Mouse (Mus musculus) heart, postnatal 36 days (tissue): Measurements from ENCODE around the gene Serpine1. TPM values are rescaled to one million over a fixed set of nuclear protein-coding genes. Genes with fewer than 3 reads are reported as not detected.
A peak's percentile ranks its signal among the peaks of the same experiment; 100 is the strongest.
"Not testable (repeated sequence)": the region's sequence is repeated elsewhere in the genome, so short reads cannot be mapped to it uniquely, and the experiment has no call there.

Experiments used
- DNase-seq, 2 experiments: peaks; one replicate each; pipeline ENCODE4 v3.0.0; 2021 to 2022
- intact Hi-C: fragments of 180-260 bp; cut with DNase I; formaldehyde crosslinking; loops from one replicate; pipeline ENCODE4 v1.15.1; 2025
- total RNA-seq, 2 experiments: library from RNA; stranded (reverse); gene quantifications; 2 replicates each; pipeline ENCODE4 v1.2.3; 2021

Serpine1 gene
- total RNA-seq: 10 to 100 TPM; 28.1 to 42.8 TPM

DNA sequence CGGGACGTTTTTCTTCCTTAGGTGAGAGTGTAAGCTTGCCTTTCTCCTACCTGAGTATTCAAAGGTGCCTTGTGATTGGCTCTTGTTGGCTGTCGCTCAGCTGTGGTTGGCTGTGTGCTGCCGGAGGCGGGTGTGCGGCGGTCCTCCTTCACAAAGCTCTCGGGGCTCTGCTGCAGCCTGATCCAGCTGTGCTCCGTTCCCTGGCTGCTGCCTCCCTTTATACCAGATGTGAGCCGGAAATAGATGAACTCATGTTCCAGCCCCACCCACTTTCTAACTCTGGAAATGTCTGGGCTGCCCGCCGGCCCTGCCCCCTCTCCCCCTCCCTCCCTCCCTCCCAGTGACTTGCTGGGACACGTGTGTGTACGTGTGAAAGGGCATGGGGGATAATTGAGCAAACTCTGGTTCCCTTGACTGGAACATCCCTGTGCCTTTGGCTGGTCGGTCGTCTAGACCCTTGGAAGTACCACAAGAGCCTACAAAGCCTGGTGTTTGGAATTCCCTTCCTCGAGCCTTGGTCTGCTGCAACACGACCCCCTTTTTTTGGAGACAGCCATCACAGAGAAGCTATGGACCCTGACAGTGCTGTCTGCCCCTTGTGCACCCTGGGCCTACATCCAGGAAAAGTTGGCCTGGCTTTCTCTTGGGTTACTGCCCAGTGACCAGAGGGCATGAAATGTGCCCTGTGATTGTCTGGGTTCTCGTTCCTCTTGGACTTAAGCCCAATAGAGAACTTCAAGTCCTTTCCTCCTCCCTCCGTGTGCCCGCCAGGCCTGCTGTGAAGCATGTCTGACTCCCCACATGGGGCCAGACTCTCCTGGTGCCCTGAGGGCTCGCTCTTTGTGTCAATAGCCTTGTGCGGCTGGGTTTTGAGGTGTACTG, at the start of gene Serpine1:
TSS of gene Serpine1 (minus strand) at position 190 of the 882 bp plus-strand sequence.
- DNase-seq: peak; percentile 85 to 91
- intact Hi-C loops: no loop called here

- intact Hi-C loops: no loop called here
- no peak for DNase-seq
These were observed 49.2 kb upstream of the Serpine1 start for GRCm38 (mm10) chr5:137121280-137121679.

DNA sequence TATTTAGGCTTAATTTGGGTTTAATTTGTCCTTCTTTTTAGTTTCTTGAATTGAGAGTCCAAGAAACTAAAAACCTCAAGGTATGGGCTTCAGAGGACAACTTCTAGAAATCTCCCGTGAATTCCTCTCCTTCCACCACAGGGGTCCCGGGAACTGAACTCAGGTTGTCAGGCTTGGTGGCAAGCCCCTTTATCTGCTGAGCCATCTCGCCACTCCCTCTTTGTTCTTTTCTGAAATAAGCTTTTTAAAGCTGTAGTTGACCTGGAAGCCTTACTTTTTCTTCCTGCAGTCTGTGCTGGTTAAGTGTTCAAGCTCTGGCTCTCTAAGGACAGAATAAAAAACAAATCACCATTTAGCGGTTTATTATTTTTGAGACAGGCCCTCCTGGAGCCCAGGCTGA, 46.8 kb upstream of the Serpine1 start:
- DNase-seq: no peak
- intact Hi-C loops: no loop called here

DNA sequence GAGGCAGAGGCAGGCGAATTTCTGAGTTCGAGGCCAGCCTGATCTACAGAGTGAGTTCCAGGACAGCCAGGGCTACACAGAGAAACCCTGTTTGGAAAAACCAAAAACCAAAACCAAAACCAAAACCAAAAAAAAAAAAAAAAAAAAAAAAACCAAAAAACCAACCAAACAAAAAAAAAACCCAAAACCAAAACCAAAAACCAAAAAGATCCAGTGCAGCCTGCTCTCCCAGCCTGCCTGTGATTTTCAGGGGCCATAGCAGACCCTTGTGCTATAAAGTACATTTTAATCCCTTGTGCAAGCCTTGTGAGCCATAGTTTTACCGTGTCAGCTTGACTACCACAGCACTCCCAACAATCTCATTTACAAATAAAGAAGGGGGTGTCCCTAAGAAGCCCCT, 45.9 kb upstream of the Serpine1 start:
- DNase-seq, intact Hi-C loops: not testable (repeated sequence)

DNA sequence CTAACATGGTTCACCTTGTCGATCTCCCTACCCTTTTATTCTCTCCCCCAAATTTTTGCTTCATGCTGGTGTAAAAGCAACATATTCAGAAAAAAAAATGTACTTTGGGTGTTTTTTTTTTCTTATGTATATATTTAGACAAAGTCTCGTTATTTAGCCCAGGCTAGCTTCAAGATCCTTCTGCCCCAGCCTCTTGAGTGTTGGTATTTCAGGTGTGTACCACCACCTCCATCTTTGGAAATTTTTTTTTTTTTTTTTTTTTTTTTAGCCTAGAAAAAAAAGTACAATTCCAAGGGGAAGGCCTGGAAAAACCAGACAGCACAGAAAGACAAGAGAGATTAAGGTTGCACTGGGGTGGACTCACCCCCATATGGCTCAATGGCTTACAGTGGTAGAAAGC, 44.9 kb upstream of the Serpine1 start:
- DNase-seq: no peak
- intact Hi-C loops: no loop called here

GRCm38 (mm10) chr5:137115866-137116847, 44.1 kb upstream of the Serpine1 start, which contains the start of gene Trim56:
Gene Trim56 (minus strand): TSS chr5:137116209.
- intact Hi-C loops: no loop called here
- DNase-seq: peak; percentile 80 to 87

DNA sequence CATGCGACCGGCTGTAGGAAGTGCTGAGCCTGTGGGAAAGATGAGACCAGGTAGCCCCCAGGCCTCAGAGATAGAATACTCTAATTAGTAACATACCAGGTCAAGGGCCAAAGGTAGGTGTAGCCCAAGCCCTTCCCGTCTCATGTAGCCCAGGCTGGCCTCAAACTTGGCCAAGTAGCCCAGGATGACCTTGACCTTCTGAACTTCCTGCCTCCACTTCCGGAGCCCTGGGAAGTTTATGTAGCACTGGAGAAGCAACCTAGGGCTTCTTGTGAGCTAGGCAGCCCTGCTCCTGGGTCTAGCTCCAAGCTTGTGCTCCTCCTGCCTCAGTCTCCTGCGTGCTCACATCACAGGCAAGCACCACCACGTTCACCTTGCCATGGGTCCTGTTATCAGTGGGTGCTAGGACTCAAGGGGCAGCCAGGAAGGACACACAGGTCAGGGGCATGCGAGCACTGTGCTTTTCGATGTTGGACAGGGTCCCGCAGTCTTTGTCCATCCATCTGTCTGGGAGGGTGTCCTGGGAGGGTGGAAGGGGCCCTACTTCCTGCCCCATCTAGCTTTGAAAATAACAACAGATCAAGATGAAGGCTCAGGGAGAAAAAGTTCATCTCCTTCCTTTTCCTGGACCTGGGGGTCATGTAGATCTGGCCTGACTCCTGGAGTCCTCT, 43.0 kb upstream of the Serpine1 start:
- DNase-seq: no peak
- intact Hi-C loops: no loop called here

- intact Hi-C loops: no loop called here
- no peak for DNase-seq
These were observed 39.7 kb upstream of the Serpine1 start for GRCm38 (mm10) chr5:137111542-137112408.

DNA sequence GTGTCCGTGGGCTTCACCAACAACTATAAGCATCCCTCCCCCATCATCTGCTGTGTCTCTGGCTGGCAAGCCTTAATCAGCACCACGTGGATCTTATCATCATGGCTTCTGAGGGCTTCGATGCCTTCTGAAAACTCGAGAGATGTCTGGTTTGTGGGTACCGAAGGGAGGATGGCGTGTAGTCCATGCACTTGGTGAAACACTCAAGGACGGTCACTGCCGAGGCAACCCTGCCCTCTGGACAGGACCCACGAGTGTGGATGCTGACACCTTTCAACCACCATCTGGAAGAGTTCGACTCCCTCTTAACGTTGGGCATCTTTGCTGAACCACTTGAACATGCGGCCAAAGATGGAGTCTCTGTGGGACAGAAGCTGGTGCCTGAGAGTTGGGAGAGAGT, 38.8 kb upstream of the Serpine1 start:
- no peak for DNase-seq
- intact Hi-C loops: no loop called here

DNA sequence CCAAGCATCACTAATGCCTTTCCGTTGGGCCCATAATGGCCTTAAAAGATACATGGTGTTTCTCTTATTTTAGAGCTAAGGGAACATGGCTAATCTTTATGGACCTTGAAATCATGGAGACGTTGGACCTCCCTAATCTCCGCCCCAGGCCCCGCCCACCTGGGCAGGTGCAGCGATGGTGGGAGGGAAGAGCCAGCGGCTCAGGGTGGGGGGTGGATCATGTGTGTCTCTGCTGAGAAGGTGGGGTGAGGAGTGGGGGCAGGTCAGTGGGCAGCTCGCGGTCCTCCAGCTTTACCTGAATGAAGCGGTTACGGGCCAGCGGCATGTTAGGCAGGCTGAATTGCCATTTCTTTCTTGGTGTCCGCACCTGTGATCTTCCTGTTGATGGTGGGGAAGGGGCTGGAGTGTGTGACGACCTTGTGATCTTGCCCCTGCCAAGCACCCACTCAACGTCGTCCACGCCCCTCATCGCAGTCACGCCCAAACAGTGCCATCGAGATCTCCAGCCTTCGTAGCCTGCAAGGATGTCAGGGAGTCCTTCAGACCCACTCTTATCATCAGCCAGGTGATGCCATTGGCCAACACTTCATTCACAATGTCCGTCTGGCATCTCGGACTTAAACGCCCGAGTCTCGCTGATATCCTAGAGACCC, 38.0 kb upstream of the Serpine1 start:
- DNase-seq: no peak
- intact Hi-C loops: loop anchor here (5.0 kb wide), 1 partner anchor 178 kb away; no protein-coding TSS in a partner anchor

DNA sequence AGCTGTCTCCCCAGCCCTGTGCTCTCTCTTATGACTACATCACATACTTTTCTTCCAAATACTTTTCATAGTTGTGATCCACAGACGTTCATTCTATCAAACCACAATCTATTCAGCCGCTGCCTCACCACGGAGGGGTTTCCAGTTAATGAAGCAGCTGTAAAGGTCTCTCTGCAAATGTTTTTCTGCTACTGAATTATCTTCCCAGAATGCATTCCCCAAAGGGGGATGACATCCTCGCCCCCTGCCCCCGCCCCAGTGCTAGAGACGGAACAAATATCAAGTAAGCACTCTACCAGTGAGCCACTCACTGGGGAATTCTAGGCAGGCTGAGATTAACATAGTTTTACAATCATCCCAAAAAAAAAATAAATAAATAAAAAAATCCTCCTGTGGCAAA, 36.0 kb upstream of the Serpine1 start:
- intact Hi-C loops: loop anchor here (5.0 kb wide), 1 partner anchor 176 kb away; no protein-coding TSS in a partner anchor
- DNase-seq: no peak

- intact Hi-C loops: loop anchor here (1.0 to 5.0 kb wide), 4 partner anchors 37 to 175 kb away; no protein-coding TSS in a partner anchor
These were observed 35.6 kb upstream of the Serpine1 start for GRCm38 (mm10) chr5:137107670-137108069.

DNA sequence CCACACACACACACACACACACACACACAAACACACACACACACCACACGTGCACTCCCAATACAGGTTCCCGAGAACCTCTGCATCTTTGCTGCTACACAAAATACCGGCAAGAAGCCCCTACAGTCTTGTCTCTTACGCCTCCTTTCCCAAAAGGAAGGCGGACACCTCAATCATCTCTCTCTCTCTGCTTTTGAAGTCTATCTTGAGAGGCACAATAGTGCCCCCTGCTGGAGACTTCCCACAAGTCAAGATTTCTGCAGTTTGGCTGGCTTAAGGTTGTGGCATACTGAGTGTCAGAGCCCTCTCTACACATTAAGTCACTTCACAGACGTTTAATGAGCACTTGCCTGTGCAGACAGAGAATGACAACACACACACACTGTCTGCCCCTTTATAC, 35.0 kb upstream of the Serpine1 start:
- peak; percentile 87 to 89 for DNase-seq
- intact Hi-C loops: loop anchor here (1.0 to 5.0 kb wide), 4 partner anchors 36 to 175 kb away; no protein-coding TSS in a partner anchor

More at GRCm38 (mm10) chr5:137107670-137108069, 35.6 kb upstream of the Serpine1 start:
- DNase-seq: no peak

GRCm38 (mm10) chr5:137106434-137106833, 34.4 kb upstream of the Serpine1 start:
- DNase-seq: peak; percentile 56 to 63
- intact Hi-C loops: loop anchor here (2.0 to 5.0 kb wide), 2 partner anchors 36 to 174 kb away; no protein-coding TSS in a partner anchor

GRCm38 (mm10) chr5:137103969-137104368, 31.9 kb upstream of the Serpine1 start:
- intact Hi-C loops: no loop called here
- no peak for DNase-seq

DNA sequence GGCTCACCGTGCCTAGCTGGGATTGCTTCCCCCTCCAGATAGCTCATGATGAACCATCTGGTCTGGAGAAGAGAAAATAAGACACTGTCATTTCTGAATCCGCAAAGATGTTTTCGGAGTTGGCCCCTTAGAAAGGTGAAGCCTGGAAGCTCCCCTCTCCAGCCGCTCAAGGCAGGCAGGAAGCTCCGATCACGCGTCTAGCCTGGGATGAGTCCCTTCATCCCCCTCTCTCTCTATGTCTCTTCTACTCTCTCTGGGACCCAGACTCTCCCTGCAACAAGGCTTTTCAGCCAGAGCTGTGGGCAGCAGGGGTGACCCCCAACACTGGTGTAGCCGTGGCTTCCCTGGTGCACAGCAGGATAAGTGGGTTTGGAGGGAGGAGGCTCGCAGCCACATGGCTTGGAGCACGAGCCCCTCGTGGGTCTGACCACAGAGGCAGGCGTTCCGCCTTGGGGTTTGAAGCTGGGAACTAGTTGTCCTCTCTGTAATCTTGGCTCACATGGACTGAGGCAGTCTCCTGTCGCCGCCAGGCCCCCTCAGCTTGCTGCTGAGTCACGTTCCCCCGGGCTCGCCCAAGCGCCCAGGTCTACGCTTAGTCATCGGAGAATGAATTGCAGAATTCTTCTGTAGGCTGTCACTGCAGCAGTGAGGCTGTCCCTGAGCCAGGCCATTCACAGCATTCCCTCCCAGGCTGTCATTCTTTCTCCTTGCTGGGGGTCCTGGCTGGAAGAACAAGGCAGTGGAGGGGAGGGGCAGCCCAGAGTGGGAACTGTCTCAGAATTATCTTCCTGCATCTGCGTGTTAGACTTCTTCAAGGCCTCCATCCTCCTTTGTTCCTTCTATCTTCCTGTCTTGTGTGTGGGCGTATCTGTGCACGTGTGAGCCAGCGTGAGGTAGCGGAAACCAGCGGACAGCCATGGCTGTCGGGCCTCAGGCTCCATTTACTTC, 30.8 kb upstream of the Serpine1 start:
- DNase-seq: peak; percentile 56 to 76
- intact Hi-C loops: no loop called here

- intact Hi-C loops: no loop called here
- no peak for DNase-seq
These were observed 30.0 kb upstream of the Serpine1 start for GRCm38 (mm10) chr5:137102078-137102477.
